Mouse (Mus musculus) CH12.LX (cell line): Measurements from ENCODE around the gene Phyh.

ENCODE experiments used
- CHD1 ChIP-seq: IDR thresholded peaks from 2 replicates; pipeline ENCODE4 v1.6.1; 2012; ENCODE audit warnings: low read depth, low read length, improper control_type of control experiment, inconsistent platforms
- CTCF ChIP-seq, 2 experiments: IDR thresholded peaks in 1 of 2; conservative IDR thresholded peaks in 1 of 2; 2 replicates each; pipeline ENCODE4 v1.5.1; 2011 to 2012; ENCODE audit warnings: low read depth in 2 of 2, low read length in 2 of 2, improper control_type of control experiment in 1 of 2, inconsistent platforms in 1 of 2, mild to moderate bottlenecking in 1 of 2, moderate library complexity in 1 of 2
- E2F4 ChIP-seq: IDR thresholded peaks from 2 replicates; pipeline ENCODE4 v1.6.1; 2011; ENCODE audit warnings: low read depth, low read length, improper control_type of control experiment; ENCODE audit not compliant: insufficient replicate concordance
- EP300 ChIP-seq: IDR thresholded peaks from 2 replicates; pipeline ENCODE4 v1.6.1; 2011; ENCODE audit warnings: low read length, improper control_type of control experiment
- GABPA ChIP-seq: IDR thresholded peaks from 2 replicates; pipeline ENCODE4 v1.6.1; 2012; ENCODE audit warnings: low read depth, low read length, improper control_type of control experiment, inconsistent platforms; ENCODE audit not compliant: insufficient replicate concordance
- IRF4 ChIP-seq: IDR thresholded peaks from 2 replicates; pipeline ENCODE4 v1.6.1; 2014; ENCODE audit warnings: low read depth, mild to moderate bottlenecking, inconsistent platforms, low read length, improper control_type of control experiment
- KAT2A ChIP-seq: IDR thresholded peaks from 2 replicates; pipeline ENCODE4 v1.6.1; 2012; ENCODE audit warnings: low read length, improper control_type of control experiment, inconsistent platforms; ENCODE audit not compliant: insufficient replicate concordance
- MAZ ChIP-seq: IDR thresholded peaks from 2 replicates; pipeline ENCODE4 v1.6.1; 2012; ENCODE audit warnings: low read depth, mild to moderate bottlenecking, inconsistent platforms, low read length, improper control_type of control experiment, moderate library complexity
- MXI1 ChIP-seq: IDR thresholded peaks from 2 replicates; pipeline ENCODE4 v1.6.1; 2011; ENCODE audit warnings: mild to moderate bottlenecking, low read depth, low read length, improper control_type of control experiment
- PAX5 ChIP-seq: IDR thresholded peaks from 2 replicates; pipeline ENCODE4 v1.6.1; 2012; ENCODE audit warnings: low read length, inconsistent platforms, mixed read lengths
- POLR2A ChIP-seq: IDR thresholded peaks from 2 replicates; pipeline ENCODE4 v1.6.1; 2011; ENCODE audit warnings: low read depth, mild to moderate bottlenecking, improper control_type of control experiment, low read length
- TBP ChIP-seq: conservative IDR thresholded peaks from 2 replicates; pipeline ENCODE4 v1.6.1; 2011; ENCODE audit warnings: low read depth, low read length, improper control_type of control experiment
- TCF12 ChIP-seq: IDR thresholded peaks from 2 replicates; pipeline ENCODE4 v1.6.1; 2014; ENCODE audit warnings: low read depth, mild to moderate bottlenecking, inconsistent platforms, low read length, improper control_type of control experiment
- UBTF ChIP-seq: IDR thresholded peaks from 2 replicates; pipeline ENCODE4 v1.6.1; 2012; ENCODE audit warnings: low read depth, mild to moderate bottlenecking, inconsistent platforms, low read length, improper control_type of control experiment, moderate library complexity

- TF ChIP-seq TBP (no peak), TCF12 (no peak), CTCF (conservative IDR thresholded peaks at IDR 0.05 in 1 of 2, IDR thresholded peaks at IDR 0.05 in 1 of 2; ENCODE audit: low read depth in 2 of 2, low read length in 2 of 2) (no peak), KAT2A (no peak), EP300 (no peak), CHD1 (no peak), POLR2A (no peak), E2F4 (no peak), MAZ (no peak), IRF4 (no peak), GABPA (no peak), UBTF (no peak), PAX5 (no peak), MXI1 (no peak)
Measured at GRCm38 (mm10) chr2:4873331-4873730, 45.5 kb upstream of the Phyh start.
